Mouse (Mus musculus) kidney, adult 18-20 months (tissue): ENCODE data around the gene Plekho2.
A peak's percentile ranks its signal among the peaks of the same experiment; 100 is the strongest.

Source experiments
- DNase-seq: peaks from one replicate; pipeline ENCODE4 v3.0.0; 2021

The Plekho2 gene

GRCm38 (mm10) chr9:65583045-65583444, 3.2 kb upstream of the Plekho2 start:
- DNase-seq = peak; percentile 48

- DNase-seq = peak; percentile 85
Observed at GRCm38 (mm10) chr9:65580401-65581256, 789 bp upstream of the Plekho2 start.

DNA sequence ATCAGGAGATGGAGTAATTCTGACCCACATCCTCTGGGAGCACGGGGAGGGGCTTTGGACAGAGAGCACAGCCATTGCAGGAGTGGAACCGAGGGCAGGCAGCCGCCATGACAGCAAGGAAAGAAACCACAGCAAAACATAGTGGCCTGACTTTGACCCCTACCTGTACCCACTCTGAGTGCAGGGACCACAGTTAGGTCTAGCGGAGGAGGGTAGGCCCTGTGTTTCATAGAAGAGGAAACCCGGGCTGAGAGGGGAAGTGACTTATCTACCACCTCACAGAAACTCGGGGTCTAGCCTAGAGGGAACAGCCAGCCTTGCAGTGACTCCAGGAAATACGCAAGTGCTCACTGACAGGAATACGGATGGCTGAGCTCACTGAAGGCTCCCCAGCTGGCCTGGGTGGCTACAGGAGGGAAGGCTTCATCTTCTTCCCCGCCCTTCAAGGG, 1.0 kb downstream of the Plekho2 start:
- peak; percentile 42 for DNase-seq

DNA sequence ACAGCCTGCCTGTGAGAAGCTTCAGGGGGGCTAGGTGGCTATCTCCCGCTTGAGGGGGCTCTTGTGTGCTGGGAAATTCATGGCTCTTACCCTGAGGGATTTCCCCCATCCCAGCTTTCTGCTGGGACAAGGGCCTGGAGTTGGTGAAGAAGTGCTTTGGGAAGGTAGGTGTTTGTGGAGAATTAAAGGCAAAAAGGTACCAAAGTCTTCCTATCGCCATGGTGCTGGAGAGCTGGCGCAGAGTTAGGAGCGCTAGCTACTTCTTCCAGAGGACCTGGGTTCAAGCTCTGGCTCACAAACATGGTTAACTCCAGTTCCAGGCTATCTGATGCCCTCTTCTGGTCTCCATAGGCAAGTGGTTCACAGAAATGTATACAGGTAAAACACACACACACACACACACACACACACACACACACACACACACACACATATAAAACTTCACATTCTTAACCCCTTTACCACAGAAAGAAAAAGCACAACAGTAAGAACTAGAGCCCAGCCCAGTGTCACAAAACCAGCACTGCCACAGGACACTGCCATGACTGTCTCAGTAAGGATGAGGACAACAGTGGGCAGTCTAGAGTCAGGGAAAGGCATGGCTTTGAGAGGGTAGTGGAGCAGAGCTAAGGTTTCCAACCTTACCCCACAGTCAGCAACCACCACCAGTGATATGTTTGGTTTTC, 2.2 kb downstream of the Plekho2 start:
- DNase-seq = no peak

GRCm38 (mm10) chr9:65576861-65577510, 2.9 kb downstream of the Plekho2 start:
- DNase-seq = no peak

GRCm38 (mm10) chr9:65575393-65576196, 4.2 kb downstream of the Plekho2 start:
- DNase-seq = no peak

GRCm38 (mm10) chr9:65574513-65575392, 5.1 kb downstream of the Plekho2 start:
- DNase-seq = no peak

- no peak for DNase-seq
Observed at GRCm38 (mm10) chr9:65572837-65573236, 7.0 kb downstream of the Plekho2 start.

DNA sequence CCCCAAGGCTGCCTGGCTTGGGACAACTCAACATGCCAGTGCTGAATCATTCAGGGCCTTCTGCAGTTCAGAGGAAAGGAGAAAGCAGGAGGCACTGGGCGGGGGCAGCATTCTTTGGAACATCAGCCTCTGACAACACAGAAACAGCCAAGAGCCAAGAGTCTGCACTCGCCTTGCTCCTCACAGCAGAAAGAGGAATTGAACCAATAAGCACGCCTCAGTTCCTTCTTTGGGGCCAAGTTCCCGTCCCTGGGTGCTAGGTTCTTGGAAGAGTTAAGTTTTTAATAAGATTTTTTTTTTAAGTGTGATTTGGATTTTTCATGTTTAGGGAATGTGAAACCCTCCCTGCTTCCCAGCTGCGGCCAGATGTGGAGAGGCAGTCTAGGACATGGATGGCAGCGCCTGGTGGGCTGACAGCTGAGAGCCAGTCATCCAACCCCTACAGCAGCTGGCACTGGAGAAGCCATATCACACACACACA, 10.3 kb downstream of the Plekho2 start:
- DNase-seq = no peak

DNA sequence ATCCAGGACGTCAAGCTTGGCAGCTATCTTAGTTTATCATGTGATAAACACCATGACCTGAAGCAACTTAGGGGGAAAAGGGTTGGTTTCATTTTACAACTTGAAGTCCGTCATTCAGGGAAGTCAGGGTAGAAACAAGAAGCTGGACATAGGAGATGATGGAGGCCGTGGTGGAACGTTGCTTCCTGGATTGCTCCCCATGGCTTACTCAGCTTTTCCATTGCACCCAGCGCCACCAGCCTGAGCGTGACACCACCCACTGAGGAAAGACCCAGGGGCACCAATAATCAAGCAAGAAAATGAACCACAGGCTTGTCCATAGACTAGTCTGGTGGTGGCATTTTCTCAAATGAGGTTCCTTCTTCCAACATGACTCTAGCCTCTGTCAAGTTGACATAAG, 11.1 kb downstream of the Plekho2 start:
- DNase-seq = no peak

GRCm38 (mm10) chr9:65564698-65565097, 15.1 kb downstream of the Plekho2 start:
- DNase-seq = no peak

- DNase-seq = no peak
Observed at GRCm38 (mm10) chr9:65563073-65563472, 16.8 kb downstream of the Plekho2 start.

GRCm38 (mm10) chr9:65562081-65562506, 17.7 kb downstream of the Plekho2 start:
- DNase-seq = peak; percentile 33

DNA sequence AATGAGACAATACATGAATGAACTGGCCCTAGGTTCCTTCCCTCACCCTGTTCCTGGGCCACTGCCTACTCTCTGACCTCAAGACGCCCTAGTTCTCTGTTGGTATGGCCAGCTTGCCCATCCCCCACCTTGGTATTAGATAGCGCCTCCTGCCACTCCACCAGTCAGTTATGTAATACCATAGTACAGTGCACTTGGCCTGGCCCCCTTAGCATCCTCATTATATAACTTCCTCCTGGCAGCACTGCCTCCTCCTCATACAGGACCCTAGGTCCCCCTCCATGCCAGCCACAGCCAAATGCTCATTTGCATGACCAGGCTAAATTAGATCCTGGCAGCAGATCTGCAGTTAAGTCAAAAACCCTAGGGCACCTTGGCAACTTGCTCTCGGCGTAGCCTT, 18.8 kb downstream of the Plekho2 start:
- DNase-seq = no peak

- no peak for DNase-seq
Observed at GRCm38 (mm10) chr9:65558806-65559205, 21.0 kb downstream of the Plekho2 start.

GRCm38 (mm10) chr9:65556979-65557378, 22.9 kb downstream of the Plekho2 start:
- DNase-seq = no peak

DNA sequence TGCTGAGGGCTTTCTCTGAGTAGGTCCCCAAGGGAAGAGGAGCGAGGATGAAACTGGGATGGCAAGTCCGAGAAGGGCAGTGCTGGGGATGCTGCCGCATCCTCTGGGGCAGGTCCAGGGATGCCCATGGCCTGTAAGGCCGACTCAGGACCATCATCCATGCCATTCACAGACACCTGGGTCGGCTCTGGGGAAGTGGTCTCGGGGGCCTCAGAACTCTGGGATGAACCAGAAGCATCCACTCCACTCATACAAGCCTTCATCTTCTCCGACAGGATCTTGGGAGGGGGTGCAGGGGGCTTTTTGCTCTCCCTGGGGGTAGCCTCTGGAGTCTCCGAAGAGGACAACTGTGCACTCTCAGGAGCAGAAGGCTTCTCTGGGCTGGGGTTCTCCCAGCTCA, 23.5 kb downstream of the Plekho2 start:
- DNase-seq = no peak

DNA sequence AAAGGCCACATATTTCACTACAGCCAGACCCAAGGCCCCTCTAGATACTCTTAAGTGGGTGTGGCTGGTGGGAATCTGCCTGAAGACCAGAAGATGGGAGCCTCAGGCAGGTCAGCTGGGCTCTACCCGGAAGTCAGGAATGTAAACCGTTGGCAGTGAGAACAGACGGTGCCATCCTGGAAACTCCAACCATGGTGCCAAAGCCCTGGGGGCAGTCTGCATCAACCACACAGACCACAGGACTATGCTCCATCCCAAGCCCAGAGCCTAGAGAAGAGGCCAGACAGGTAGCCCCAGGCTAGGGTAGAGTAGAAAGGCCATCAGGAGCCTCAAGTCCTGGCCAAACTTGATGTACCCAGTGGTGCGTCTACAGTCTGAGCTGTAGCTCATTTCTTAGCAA, 24.2 kb downstream of the Plekho2 start:
- no peak for DNase-seq

GRCm38 (mm10) chr9:65555001-65555405, 24.8 kb downstream of the Plekho2 start:
- DNase-seq = no peak

DNA sequence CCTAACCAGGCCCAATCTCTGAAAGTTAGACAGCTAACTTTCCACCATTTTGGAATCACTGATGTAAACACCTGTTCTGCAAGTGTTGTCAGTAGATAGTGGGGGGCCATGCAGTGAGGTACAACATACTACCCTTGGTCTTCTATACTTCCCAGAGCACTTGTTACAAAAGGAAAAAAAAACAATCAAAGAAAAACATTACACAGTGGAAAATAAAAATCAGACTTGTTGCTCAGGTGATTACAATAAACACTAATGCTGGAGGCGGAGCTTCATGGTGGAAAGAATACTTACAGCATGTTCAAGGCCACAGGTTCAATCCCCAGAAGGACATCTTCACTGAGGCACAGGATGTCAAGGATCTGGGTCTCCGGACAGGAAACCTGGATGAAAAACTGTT, 27.1 kb downstream of the Plekho2 start:
- DNase-seq = no peak

DNA sequence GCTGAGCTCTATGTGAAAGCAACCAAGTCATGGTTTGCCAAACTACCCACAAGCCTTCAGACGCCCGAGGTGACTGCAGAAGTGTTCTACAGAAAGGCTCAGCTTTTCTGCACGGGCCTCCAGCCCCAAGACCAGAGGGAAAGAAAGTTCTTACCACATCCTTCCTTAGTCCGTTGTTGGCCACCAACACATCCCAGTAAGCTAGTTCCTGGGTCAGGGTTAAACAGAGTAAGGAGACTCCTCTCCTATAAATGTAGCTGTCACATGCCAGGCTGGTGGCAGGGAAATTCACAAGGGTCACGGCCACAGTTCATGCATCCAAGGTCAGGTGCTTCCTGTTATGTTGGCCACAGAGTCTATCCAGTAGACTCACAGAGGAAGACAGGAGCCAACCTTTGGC, 27.7 kb downstream of the Plekho2 start:
- peak; percentile 21 for DNase-seq

DNA sequence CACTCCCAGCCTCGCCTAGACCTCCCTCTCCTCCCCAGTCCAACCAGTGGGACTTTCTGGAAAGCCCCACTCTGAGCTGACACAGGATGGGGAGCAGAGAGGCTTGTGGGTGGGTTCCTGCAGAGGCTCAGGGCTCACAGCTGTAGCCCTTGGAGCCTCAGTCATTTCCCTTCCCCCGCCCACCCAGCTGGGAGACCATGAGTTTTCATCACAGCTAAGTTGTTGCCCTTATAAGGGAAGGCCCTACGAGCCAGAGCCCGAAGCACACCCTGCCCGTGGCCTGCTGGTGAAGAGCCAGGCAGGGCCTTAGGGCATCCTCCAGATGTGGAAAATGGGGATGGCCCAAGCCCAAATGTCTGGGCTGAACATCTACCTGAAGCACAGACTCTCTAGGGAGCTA, 28.8 kb downstream of the Plekho2 start:
- DNase-seq = peak; percentile 48
